Mouse (Mus musculus): Measurements from ENCODE around the gene Timp3. TPM values are rescaled to one million over a fixed set of nuclear protein-coding genes. Genes with fewer than 3 reads are reported as not detected.
"Not testable (repeated sequence)": the region's sequence is repeated elsewhere in the genome, so short reads cannot be mapped to it uniquely, and the experiment has no call there.

The Timp3 gene
- total RNA-seq, 2 experiments from 2014 or later = 112 to 223 TPM

DNA sequence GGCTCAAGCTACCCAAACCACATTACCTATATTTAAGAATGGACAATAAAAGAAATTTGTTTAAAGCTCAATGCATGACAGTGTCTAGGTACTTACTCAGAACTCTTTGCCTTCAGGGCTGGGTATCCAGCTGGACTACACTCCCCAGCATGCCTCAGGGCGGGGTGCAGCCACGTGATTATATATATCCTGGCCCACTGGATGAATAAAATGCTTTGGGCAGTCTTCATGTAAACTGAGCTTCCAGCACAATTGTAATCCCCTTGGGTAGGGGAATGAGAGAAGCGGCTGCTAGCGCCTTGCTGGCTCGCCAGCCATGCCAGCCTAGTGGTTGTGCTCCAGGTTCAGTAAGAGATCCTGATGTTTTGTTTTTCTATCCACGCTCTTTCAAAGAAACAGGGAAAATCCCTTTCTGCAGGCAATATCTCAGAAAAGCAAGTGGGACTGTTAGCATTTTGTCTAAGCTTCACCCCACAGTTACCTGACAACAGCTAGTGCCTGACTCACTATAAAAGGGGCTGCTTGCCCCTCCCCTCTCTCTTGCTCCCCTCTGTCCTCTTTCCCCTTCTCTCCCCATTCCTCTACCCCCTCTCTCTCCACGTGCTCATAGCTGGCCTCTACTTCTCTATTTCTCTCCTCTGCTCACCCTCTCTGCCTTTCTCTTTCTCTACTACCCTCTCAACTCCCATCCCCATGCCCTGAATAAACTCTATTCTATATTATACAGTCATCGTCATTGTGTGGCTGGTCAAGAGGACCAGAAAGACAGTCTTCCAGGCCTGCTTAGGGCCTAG, 76.4 kb downstream of the Timp3 start:
- DNase-seq = no peak
- intact Hi-C loops (cut with DNase I) = no loop called here

DNA sequence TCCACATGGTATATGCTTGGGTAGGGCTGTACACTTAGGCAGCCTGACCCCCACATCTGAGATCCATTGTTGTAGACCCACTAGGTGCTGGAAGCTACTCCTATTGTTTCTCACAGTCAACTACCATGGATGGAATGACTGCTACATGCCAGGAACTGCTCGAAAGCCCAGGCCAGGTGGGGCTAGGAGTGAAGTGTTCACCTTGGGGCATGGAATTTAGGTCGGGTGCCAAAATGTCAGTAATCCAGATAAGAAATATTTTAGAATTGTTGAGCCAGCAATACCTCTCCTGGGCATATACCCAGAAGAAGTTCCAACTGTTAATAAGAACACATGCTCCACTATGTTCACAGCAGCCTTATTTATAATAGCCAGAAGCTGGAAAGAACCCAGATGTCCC, 78.6 kb downstream of the Timp3 start:
- intact Hi-C loops (cut with DNase I); DNase-seq: not testable (repeated sequence)

DNA sequence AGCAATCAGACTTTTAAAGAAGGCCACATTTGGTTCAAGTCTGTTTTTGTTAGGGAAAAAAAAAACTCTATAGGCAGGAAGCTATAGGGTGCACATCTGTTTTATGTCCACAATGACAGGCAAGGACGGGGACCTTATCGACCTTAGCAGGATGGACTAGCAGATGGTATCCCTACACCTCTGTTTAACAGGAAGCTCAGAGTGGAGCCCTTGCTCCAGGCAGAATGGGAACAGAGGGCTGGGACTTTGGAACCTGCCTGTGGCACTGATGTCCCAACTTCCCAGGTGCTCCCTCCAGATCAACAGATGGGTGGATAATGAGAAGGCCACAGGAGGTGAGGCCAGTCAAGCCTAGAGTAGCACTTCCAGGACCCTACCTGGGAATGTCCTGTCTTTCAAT, 80.5 kb downstream of the Timp3 start:
- no peak for DNase-seq
- intact Hi-C loops (cut with DNase I) = no loop called here

DNA sequence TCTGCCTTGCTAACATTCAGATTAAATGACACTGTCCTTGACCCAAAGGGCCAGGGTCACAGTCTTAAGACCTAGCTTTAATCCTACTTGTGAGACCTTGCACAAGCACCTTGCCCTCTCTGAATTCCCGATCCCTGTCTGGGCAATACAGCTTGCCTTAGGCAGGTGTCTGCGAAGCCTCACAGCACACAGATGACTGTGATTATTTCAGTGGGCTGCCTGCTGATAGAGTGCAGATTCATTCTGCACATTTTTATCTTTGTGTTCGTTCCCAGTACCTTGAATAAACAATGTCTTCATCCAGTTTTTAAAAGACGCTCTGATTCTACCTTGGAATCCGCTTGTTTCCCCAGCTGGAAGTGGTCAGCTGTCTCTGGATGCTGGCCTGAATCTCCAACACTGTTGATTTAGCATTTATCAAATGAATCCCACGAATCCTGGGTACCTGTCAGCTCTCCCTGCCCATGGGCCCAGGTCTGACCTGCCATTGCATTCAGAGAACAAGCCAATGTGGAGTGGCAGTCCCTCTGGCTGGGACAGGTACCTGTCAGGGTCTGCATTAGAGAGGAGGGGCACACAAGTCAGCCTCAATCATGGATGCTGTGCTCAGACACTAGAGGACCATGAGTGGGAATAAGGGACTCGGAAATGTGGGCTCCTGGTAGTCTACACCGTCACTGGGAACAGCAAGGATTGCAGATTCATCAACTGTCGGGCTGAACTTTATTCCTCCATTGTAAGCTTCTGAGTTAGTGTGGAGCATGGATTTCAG, 81.2 kb downstream of the Timp3 start:
- no peak for DNase-seq

DNA sequence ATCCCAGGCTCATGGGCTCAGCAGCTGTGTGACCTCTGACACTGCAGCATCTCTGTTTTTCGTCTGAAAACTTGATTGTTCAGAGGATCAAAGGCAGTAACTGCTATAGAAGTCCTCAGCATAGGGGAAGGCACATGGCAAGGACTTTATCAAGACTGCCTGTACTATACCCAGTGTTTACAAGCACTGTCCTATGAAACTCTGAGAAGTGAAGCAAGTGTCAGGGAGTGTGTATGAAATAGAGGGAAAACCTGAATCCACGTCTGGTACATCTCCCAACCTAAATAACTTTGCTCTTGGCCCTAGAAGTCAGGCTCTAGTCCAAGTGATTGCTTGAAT, 81.7 kb downstream of the Timp3 start:
- intact Hi-C loops (cut with DNase I) = no loop called here

More for the DNA sequence above, 81.2 kb downstream of the Timp3 start:
- intact Hi-C loops (cut with DNase I) = no loop called here

DNA sequence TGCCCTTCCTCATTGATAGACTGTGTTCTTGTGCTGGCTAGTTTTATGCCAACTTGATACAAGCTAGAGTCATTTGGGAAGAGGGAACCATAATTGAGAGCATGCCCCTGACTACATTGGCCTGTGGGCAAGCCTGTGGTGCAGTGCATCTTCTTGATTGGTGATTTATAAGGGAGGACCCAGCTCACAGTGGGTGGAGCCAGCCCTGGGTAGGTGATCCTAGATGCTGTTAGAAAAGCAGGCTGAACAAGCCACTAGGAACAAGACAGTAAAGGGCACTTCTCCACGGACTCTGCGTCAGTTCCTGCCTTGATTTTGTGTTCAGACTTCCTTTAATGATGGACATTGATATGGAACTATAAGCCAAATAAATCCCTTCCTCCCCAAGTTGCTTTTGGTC, 84.5 kb downstream of the Timp3 start:
- intact Hi-C loops (cut with DNase I) = no loop called here
- DNase-seq = no peak

More for the DNA sequence above, 81.7 kb downstream of the Timp3 start:
- no peak for DNase-seq

DNA sequence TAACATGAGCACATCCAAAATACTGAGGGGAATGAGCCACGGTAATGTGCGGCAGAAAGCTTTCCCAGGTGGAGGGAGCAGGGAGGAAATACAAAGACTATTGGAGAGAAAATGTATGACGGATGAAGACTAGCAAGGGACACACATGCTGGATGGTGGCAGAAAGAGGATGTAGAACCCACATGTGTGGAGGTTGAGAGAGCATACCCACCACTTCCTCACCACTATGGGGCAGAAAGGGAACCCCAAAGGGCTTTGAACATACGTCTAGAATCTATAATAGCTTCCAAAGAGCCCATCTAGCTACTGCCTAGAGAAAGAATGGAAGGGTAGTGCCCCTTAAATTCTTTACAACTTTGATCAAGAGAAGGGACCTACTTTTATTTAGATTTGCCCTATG, 85.5 kb downstream of the Timp3 start:
- intact Hi-C loops (cut with DNase I) = no loop called here
- no peak for DNase-seq

DNA sequence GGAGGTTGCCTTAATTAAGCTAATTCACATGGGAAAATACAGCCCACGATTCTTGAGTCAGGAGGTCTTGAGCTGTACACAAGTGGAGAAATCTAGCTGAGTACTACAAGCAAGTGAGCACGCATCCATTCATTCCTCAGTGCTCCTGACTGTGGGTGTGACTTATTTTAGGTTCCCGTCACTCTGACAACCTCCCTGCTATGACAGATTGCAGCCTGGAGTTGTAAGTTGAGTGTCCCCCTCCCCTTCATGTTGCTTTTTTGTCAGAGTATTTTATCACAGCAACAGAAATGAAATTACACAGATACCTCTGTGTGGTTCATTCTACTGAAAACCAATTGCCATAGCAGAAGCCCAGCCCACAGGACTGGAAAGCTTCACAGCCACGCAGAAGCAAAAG, 86.1 kb downstream of the Timp3 start:
- intact Hi-C loops (cut with DNase I) = no loop called here
- no peak for DNase-seq

DNA sequence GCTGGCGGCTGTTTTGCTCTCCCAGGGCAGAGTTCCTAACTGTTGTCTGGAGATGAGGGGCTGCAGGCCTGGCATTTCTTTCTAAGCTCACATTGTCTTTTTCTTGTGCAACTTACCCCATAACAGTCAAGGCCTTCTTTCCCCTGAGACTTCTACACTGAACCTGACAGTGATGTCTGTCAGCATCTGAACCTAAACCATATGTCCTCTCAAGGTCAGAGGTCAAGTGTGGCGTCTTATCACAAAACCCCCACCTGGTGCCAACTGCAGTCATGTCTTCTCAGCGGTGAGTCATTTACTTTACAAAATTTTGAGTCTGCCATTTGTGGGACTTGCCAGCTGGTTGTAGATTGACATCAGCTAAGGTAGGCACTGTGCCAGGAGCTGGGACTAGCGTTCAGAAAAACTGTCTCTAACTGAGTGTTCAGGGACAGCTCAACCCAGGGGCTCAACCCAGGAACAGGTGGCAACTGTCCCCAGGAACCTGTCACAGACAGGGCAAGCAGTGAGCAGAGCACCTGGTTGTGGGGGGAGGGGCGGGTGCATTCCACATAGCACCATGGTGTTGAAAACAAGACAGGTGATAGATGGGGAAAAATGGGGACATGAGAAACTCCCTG, 87.8 kb downstream of the Timp3 start:
- no peak for DNase-seq
- intact Hi-C loops (cut with DNase I) = no loop called here

DNA sequence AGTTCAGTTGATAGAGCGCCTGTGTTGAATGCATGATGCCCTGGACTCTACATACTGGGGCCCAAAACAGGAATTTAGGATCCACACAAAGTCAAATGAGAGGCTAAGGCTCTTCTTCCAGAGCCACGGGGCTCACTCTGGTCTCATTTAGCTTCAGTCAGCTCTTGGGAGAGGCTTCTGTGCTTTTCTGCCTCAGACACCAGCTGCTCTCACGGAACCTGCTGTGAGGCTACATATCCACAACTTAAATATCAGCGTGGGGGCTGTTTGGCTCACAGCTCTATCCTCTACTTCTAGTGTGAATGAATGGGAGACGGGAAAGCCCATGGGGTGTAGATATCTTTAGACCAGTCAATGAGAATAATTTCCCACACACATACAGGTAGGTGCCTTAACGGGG, 88.6 kb downstream of the Timp3 start:
- DNase-seq = no peak
- intact Hi-C loops (cut with DNase I) = no loop called here

DNA sequence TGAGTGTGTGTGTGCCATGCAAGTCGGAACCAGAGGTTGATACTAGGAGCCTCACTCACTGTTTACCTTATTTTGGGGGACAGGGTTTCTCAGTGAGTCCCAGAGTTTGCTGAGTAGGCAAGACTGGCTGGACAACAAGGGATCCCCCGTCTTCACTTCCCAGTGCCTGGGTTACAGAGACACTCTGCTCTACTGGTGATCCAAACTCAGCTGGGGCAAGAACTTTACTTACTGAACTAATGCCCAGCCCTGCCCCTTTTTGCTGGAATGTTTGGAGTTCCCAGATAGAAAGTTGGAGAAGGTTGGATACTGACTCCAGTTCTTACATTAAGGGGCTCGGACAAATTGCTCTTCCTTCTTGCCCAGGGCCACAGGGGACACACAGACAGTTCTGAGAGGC, 89.2 kb downstream of the Timp3 start:
- DNase-seq = no peak
- intact Hi-C loops (cut with DNase I) = no loop called here

DNA sequence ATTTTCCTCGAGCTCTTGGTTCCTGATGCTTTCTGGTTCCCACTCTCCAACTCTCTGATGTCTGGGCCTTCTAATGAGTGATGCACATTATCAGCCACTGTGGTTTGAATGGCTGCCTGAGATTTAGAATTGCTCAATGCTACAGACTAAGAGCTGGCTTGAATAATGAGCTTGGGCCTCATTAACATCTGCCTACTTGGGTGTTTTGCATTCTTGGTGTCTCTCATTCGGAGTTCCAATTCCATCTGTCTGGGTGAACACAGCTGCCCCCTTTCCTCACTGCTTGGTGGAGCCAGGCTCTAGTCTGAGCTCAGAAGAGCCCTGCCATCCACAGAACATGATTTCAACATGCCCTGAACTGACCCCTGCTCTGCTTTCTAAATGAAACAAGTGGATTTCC, 89.7 kb downstream of the Timp3 start:
- DNase-seq = peak in 1 of 2 experiments; percentile 18
- intact Hi-C loops (cut with DNase I) = no loop called here

DNA sequence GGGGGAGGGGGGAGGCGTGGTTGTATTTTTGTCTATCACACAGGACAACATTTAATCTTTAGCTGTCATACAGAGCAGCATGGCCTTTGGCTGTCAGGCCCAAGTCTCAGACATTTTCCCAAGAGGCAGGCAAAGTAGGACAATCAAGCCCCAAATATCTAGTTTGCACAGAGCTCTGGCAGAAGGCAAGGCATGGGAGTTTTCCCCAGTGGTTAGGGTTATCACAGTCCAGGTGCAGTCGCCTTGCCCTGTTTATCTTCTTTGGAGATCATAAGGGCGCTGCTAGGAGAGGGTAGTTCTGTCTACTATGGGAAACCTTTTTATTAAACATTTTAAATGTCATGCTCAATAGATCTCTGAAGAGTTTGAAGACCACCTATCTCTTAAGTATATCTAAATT, 92.2 kb downstream of the Timp3 start:
- intact Hi-C loops (cut with DNase I) = no loop called here
- no peak for DNase-seq

DNA sequence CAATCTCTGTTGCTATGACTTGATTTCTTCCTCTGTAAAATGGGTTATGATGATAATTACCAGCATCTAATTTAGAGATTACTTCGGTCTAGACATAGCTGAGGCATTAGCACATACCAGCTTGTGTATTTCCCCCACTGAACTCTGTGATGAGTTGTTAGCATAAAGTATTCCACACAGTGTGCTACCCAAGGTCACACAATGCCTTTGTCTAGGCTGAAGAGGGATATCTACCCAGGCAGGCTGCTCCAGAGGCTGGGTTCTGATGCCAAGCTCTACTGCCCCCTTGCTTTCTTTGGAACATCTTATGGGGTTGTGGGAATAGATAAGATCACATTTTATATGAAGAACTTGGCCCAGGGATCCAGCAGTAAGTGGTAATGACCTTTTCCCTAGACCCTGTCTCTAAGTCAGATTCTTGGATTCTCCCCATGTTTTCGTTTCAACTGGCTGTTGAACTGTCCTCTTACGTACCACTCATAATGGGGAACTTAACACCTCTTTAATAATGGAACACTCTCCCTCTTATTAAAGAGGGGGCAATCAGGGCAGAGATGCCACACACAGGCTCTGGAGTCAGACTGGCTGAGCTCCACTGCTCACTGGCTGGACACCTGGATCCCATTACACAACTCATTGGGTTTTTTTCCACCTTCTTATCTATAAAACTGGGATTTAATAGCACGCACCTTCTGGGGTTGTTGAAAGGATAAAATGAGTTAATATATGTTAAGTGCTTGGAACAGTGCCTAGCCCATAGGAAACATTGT, 97.6 kb downstream of the Timp3 start:
- no peak for DNase-seq
- intact Hi-C loops (cut with DNase I) = no loop called here

DNA sequence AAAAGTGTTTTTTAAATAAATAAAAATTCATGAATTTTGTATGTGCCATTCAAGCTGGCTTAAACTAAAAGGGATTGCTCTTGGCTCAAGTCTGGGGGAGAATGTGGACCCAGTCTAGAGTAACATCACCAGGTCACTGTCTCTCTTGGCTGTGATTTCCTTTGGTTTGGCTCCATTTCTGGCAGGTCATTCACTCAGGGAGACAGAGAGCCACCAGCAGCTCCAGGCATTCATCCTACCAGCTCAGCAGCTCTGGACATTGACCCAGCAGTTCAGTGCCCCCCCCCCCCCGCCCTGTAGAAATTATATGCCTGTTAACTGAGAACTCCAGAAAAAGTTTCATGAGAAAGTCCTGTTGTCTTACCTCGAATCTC, 98.2 kb downstream of the Timp3 start:
- DNase-seq = no peak
- intact Hi-C loops (cut with DNase I) = no loop called here

Other genes starting within 250 kb of the Timp3 start
- under 1 TPM; 0.62 to 0.79 TPM for gene Syn3, start 198.5 kb downstream of the Timp3 start, total RNA-seq (2021)

Measured in heart, postnatal 10 days (tissue).